Mouse (Mus musculus): Measurements from ENCODE around the gene Kmt2e.

GRCm38 (mm10) chr5:23497920-23498319 lies 63.7 kb downstream of the Kmt2e start:
- no peak for TF ChIP-seq CTCF (IDR thresholded peaks at IDR 0.05; ENCODE audit: low read depth)
- TF ChIP-seq EP300 (optimal IDR thresholded peaks at IDR 0.05), result no peak
